Mouse (Mus musculus): ENCODE measurements around the gene Srebf1.

GRCm38 (mm10) chr11:60172074-60172473, 50.3 kb downstream of the Srebf1 start:
- TF ChIP-seq GATA1 (IDR thresholded peaks at IDR 0.05; ENCODE audit: low read length) = no peak
- no peak for TF ChIP-seq TAL1 (IDR thresholded peaks at IDR 0.05; ENCODE audit: low read length)

All from erythroblast, embryonic 14.5 days (primary cell).